Comparison of ENCODE assay signal across 8 mouse cellular contexts in the genomic region with DNA sequence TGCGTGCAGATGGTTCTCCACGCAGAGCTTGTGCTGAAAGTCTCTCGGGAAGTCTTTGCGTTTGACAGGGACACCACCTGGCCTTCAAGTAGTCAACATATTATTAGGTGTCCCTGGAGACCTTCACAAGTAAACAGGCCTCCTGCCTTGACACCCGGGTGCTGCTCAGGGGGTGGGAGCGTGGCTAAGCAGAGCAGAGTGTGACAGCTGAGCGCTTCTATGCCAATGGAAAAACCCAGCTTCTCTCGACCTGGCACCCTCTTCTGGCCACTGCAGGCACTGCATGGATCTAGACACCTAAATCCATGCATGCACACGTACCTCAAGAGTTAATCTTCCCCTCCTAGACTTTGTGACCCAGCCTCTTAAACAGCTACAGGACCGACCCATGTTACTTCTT.
DNase-seq lines count a peak whose midpoint lies in the region; ATAC-seq lines count a peak whose summit lies in the region.

No protein-coding gene starts in this region.

- peak; percentile 87 for ATAC-seq in embryonic facial prominence, embryonic 14.5 days (ENCODE audit: low read depth)
- ATAC-seq in kidney, embryonic 14.5 days (ENCODE audit: low FRiP score, low TSS enrichment), result peak; percentile 69
- ATAC-seq in limb, embryonic 15.5 days (ENCODE audit: insufficient number of reproducible peaks, low FRiP score, low TSS enrichment, low read depth), result no peak
- peak; percentile 73 for ATAC-seq in monocyte, adult 5-6 weeks (replicated peaks; ENCODE audit: insufficient number of reproducible peaks, low FRiP score, low TSS enrichment, poor library complexity, severe bottlenecking)

- H3K36me3 ChIP-seq in embryonic facial prominence, embryonic 14.5 days (ENCODE audit: control insufficient read depth, insufficient read depth, low read length), result no peaks in the 10 kb centered on the region
- no peaks in the 10 kb centered on the region for H3K36me3 ChIP-seq in kidney, embryonic 14.5 days (ENCODE audit: control insufficient read depth, insufficient read depth, low read length)
- H3K36me3 ChIP-seq in limb, embryonic 15.5 days, result no peaks in the 10 kb centered on the region

- no peak overlapping the region for H3K9ac ChIP-seq in embryonic facial prominence, embryonic 14.5 days (ENCODE audit: low read depth, low read length)
- H3K9ac ChIP-seq in kidney, embryonic 14.5 days (ENCODE audit: low read depth, low read length), result no peak overlapping the region
- no peak overlapping the region for H3K9ac ChIP-seq in limb, embryonic 15.5 days

- no peaks in the 10 kb centered on the region for H3K9me3 ChIP-seq in embryonic facial prominence, embryonic 14.5 days (ENCODE audit: control insufficient read depth, low read length)
- H3K9me3 ChIP-seq in kidney, embryonic 14.5 days (ENCODE audit: control insufficient read depth, low read length), result no peaks in the 10 kb centered on the region
- no peaks in the 10 kb centered on the region for H3K9me3 ChIP-seq in limb, embryonic 15.5 days

- H3K27ac ChIP-seq in embryonic facial prominence, embryonic 14.5 days (replicated peaks; ENCODE audit: low read depth, low read length), result no peak overlapping the region
- H3K27ac ChIP-seq in kidney, embryonic 14.5 days (ENCODE audit: low read depth, low read length), result no peak overlapping the region
- H3K27ac ChIP-seq in limb, embryonic 15.5 days, result no peak overlapping the region

- WGBS in embryonic facial prominence, embryonic 14.5 days, result 14% methylated on average over 10 of the region's 10 CpGs
- WGBS in kidney, embryonic 14.5 days, result 9% methylated on average over 10 of the region's 10 CpGs
- WGBS in limb, embryonic 15.5 days, result 14% methylated on average over 10 of the region's 10 CpGs

- H3K4me1 ChIP-seq in embryonic facial prominence, embryonic 14.5 days (ENCODE audit: control insufficient read depth, insufficient read depth, low read length), result no peaks in the 10 kb centered on the region
- H3K4me1 ChIP-seq in kidney, embryonic 14.5 days (ENCODE audit: control insufficient read depth, insufficient read depth, low read length), result no peaks in the 10 kb centered on the region
- no peaks in the 10 kb centered on the region for H3K4me1 ChIP-seq in limb, embryonic 15.5 days

- no peak overlapping the region for H3K4me3 ChIP-seq in embryonic facial prominence, embryonic 14.5 days (ENCODE audit: low read depth, low read length)
- no peak overlapping the region for H3K4me3 ChIP-seq in kidney, embryonic 14.5 days (ENCODE audit: low read length)
- no peak overlapping the region for H3K4me3 ChIP-seq in limb, embryonic 15.5 days

- peak; percentile 65 for DNase-seq in A20 (ENCODE audit: low read depth, low spot score)
- peak; percentile 29 to 61 for DNase-seq in adrenal gland, postnatal 4 days (ENCODE audit: low spot score in 2 of 2)
- peak; percentile 79 for DNase-seq in embryonic facial prominence, embryonic 14.5 days (ENCODE audit: low spot score)
- peak; percentile 54 to 73 for DNase-seq in heart, adult 9 months (ENCODE audit: low spot score in 2 of 2)
- peak; percentile 57 to 85 for DNase-seq in spleen, postnatal 4 days (ENCODE audit: low spot score in 2 of 2)

- no peaks in the 10 kb centered on the region for H3K27me3 ChIP-seq in embryonic facial prominence, embryonic 14.5 days (replicated peaks; ENCODE audit: control insufficient read depth, insufficient read depth, low read length)
- no peaks in the 10 kb centered on the region for H3K27me3 ChIP-seq in kidney, embryonic 14.5 days (ENCODE audit: control insufficient read depth, insufficient read depth, low read length)
- no peaks in the 10 kb centered on the region for H3K27me3 ChIP-seq in limb, embryonic 15.5 days

- H3K4me2 ChIP-seq in embryonic facial prominence, embryonic 14.5 days (ENCODE audit: low read depth, low read length), result peak overlapping the region; percentile 31
- H3K4me2 ChIP-seq in kidney, embryonic 14.5 days (replicated peaks; ENCODE audit: low read depth, low read length), result peak overlapping the region; percentile 35
- H3K4me2 ChIP-seq in limb, embryonic 15.5 days, result peak overlapping the region; percentile 36; the same call in 1 of the 2 replicates
